Mouse (Mus musculus): ENCODE measurements at regions not wholly inside any gene's neighbourhood (a gene's known extent, or its start where the extent isn't known, plus 50 kb on each side); places are given as distances from the start of the nearest gene placed in this dataset.

DNA sequence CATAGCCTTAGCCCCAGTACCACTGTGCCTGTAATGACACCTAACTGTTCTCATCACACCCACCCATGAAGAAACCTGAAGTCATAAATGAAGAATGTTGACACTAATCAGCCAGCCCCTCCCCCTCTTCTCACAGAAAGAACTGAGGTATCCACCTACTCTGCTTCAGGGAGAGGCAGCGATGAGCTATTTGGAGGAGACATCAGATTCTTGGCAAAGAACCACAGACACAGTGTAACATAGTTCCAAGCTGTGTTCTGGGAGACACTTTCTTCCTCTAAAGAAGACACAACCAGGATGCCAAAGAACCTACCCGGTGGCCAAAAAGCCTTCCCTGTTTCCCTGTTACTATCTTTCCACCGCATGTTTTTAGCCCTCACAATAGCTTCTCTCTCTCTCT is 307.8 kb upstream of the Jarid2 start:
- Histone ChIP-seq H3K4me2 (ENCODE audit: low read length) (no peak overlapping the region), H3K4me3 (replicated peaks; ENCODE audit: low read depth, low read length) (no peak overlapping the region), H3K36me3 (ENCODE audit: insufficient read depth, low read length) (no peaks in the 10 kb centered on the region), H3K9ac (ENCODE audit: low read depth, low read length) (no peak overlapping the region), H3K4me1 (replicated peaks; ENCODE audit: insufficient read depth, low read length) (peaks cover 31% of the 10 kb centered on the region), H3K27me3 (ENCODE audit: insufficient read depth, low read length) (no peaks in the 10 kb centered on the region), H3K27ac (no peak overlapping the region), H3K9me3 (replicated peaks; ENCODE audit: low read length) (no peaks in the 10 kb centered on the region)
- 75% methylated on average over 3 of the region's 3 CpGs for WGBS
- TF ChIP-seq CTCF (IDR thresholded peaks at IDR 0.05; ENCODE audit: low read depth), result no peak
- DNase-seq (ENCODE audit: low spot score) (no peak), ATAC-seq (replicated peaks; ENCODE audit: low FRiP score, low read depth) (no peak)

DNA sequence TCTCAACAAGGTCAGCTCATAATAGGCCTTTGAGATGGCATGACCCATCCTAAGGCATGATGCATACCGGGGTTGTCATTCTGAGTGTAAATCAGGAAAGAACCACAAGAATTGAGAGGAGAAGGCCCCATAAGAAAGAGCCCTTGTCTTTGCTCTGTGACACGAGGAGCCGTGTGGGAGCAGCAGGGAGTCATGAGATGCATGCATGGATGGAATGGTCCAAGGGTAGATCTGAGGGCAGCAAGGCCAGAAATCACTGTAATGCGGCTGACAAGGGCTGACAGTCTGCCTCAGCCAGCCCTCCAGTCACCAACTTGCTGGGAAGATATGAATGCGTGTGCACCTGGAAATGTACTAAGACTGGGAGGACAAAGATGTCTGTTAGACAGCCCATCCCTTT is 307.4 kb upstream of the Jarid2 start:
- ATAC-seq (replicated peaks; ENCODE audit: low FRiP score, low read depth) (no peak), DNase-seq (ENCODE audit: low spot score) (peak; percentile 63)
- TF ChIP-seq CTCF (IDR thresholded peaks at IDR 0.05; ENCODE audit: low read depth), result no peak
- no peak overlapping the region for H3K9ac ChIP-seq (ENCODE audit: low read depth, low read length)
- no peak overlapping the region for H3K4me3 ChIP-seq (replicated peaks; ENCODE audit: low read depth, low read length)
- no peaks in the 10 kb centered on the region for H3K27me3 ChIP-seq (ENCODE audit: insufficient read depth, low read length)
- no peak overlapping the region for H3K27ac ChIP-seq
- WGBS, result 39% methylated on average over 5 of the region's 5 CpGs
- H3K4me1 ChIP-seq (replicated peaks; ENCODE audit: insufficient read depth, low read length), result peaks cover 29% of the 10 kb centered on the region
- no peaks in the 10 kb centered on the region for H3K9me3 ChIP-seq (replicated peaks; ENCODE audit: low read length)
- H3K4me2 ChIP-seq (ENCODE audit: low read length), result no peak overlapping the region
- H3K36me3 ChIP-seq (ENCODE audit: insufficient read depth, low read length), result no peaks in the 10 kb centered on the region

DNA sequence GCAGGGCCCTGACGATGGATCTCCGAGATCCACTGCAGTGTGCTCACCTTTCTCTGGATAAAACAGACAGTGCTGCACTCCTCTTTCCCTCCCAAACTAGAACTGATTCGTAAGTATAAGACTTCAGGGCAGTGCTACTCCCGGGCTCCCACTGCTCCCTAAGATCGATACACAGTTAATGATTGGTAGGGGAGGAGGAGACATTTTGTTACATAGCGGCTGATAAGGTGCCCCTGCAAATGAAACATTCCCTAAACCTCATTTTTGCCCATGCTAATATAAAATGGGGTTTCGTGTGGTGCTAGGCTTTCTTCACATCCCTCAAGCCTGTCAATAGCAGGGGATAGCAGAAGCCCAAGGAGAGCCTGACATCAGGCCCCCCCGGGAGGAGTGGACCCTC is 298.8 kb upstream of the Jarid2 start:
- no peak for DNase-seq (ENCODE audit: low spot score)
- 84% methylated on average over 8 of the region's 8 CpGs for WGBS
- no peak for TF ChIP-seq CTCF (IDR thresholded peaks at IDR 0.05; ENCODE audit: low read depth)

DNA sequence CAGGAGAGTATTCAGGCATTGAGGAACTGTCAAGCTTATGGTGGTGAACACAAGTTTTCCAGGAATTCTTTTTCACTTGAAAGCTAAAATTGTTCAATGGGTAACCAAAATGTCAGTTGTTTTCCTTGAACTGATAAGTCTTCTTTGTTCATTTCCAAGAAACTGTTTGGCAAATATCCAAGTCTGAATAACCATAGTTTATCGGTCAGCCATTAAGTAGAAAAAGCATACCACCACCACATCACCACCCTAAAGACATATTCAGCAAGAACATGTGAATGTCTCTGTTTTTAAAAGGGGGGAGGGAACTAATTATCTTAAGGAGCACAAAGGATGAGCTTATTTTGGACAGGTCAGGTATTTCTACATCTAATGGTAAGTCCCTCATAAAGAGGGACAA is 291.6 kb upstream of the Jarid2 start:
- DNase-seq (ENCODE audit: low spot score), result no peak
- ATAC-seq (replicated peaks; ENCODE audit: low FRiP score, low read depth), result no peak
- Histone ChIP-seq H3K4me1 (replicated peaks; ENCODE audit: insufficient read depth, low read length) (no peaks in the 10 kb centered on the region), H3K27ac (no peak overlapping the region), H3K4me3 (replicated peaks; ENCODE audit: low read depth, low read length) (no peak overlapping the region), H3K9ac (ENCODE audit: low read depth, low read length) (no peak overlapping the region), H3K9me3 (replicated peaks; ENCODE audit: low read length) (no peaks in the 10 kb centered on the region), H3K36me3 (ENCODE audit: insufficient read depth, low read length) (no peaks in the 10 kb centered on the region), H3K4me2 (ENCODE audit: low read length) (no peak overlapping the region), H3K27me3 (ENCODE audit: insufficient read depth, low read length) (no peaks in the 10 kb centered on the region)
- TF ChIP-seq CTCF (IDR thresholded peaks at IDR 0.05; ENCODE audit: low read depth), result no peak
- 49% methylated on average over 1 of the region's 1 CpGs for WGBS

More for the DNA sequence above, 298.8 kb upstream of the Jarid2 start:
- ATAC-seq (replicated peaks; ENCODE audit: low FRiP score, low read depth), result no peak
- Histone ChIP-seq H3K9me3 (replicated peaks; ENCODE audit: low read length) (no peaks in the 10 kb centered on the region), H3K9ac (ENCODE audit: low read depth, low read length) (no peak overlapping the region), H3K27me3 (ENCODE audit: insufficient read depth, low read length) (no peaks in the 10 kb centered on the region), H3K4me1 (replicated peaks; ENCODE audit: insufficient read depth, low read length) (no peaks in the 10 kb centered on the region), H3K27ac (no peak overlapping the region), H3K36me3 (ENCODE audit: insufficient read depth, low read length) (no peaks in the 10 kb centered on the region), H3K4me2 (ENCODE audit: low read length) (no peak overlapping the region), H3K4me3 (replicated peaks; ENCODE audit: low read depth, low read length) (no peak overlapping the region)

DNA sequence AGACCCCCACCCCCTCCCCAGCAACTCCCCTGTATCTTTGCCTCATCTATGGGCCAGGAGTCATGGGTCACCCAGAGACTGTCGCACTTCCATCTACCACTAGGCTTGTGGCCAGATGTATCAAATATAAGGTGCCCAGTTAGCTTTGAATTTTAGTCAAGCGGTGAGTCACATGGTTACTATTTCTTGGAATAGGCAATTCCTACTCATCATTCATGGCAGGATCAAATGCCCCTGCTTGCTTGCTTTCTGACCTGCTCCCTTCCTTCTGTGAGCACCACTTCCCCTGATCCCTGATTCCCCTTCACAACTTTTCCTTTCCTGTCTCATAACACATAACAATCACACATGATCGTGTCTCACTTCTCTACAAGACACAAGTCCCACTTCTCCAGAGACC is 288.2 kb upstream of the Jarid2 start:
- no peak for ATAC-seq (replicated peaks; ENCODE audit: low FRiP score, low read depth)
- no peak for TF ChIP-seq CTCF (IDR thresholded peaks at IDR 0.05; ENCODE audit: low read depth)
- no peaks in the 10 kb centered on the region for H3K4me1 ChIP-seq (replicated peaks; ENCODE audit: insufficient read depth, low read length)
- 84% methylated on average over 3 of the region's 3 CpGs for WGBS
- H3K9me3 ChIP-seq (replicated peaks; ENCODE audit: low read length), result no peaks in the 10 kb centered on the region
- no peaks in the 10 kb centered on the region for H3K27me3 ChIP-seq (ENCODE audit: insufficient read depth, low read length)
- no peaks in the 10 kb centered on the region for H3K36me3 ChIP-seq (ENCODE audit: insufficient read depth, low read length)
- no peak overlapping the region for H3K27ac ChIP-seq
- DNase-seq (ENCODE audit: low spot score), result no peak
- H3K4me2 ChIP-seq (ENCODE audit: low read length), result no peak overlapping the region
- H3K9ac ChIP-seq (ENCODE audit: low read depth, low read length), result no peak overlapping the region
- no peak overlapping the region for H3K4me3 ChIP-seq (replicated peaks; ENCODE audit: low read depth, low read length)

DNA sequence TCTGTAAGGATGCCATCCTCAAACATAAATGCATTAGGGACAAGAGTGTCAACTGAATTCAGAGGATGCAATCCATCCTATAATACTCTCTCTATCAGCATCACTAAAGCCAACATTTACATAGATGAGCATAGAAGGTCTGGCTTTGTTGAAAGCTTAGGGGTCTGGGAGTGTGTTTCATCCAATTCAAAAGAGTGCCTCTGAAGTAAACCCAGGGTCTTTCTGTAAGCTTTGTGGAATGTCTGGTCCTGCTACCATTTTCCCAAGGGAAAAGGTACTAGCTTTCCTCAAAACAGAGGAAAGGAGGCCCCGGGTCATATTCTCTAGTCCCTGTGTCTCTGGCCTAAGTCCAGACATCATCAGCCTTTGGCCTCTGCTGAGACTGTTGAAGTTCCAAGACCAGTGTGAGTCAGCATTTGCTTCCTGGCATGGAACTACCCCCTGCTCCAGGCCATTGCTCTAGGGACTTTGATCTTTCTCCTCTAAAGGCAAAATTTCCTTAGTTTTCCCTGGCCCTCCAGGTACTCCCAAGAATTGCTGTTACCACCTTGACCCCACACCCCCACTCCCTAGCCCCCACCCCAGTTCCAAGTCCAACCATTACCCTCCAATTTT is 280.0 kb upstream of the Jarid2 start:
- peak; percentile 48 for DNase-seq (ENCODE audit: low spot score)

DNA sequence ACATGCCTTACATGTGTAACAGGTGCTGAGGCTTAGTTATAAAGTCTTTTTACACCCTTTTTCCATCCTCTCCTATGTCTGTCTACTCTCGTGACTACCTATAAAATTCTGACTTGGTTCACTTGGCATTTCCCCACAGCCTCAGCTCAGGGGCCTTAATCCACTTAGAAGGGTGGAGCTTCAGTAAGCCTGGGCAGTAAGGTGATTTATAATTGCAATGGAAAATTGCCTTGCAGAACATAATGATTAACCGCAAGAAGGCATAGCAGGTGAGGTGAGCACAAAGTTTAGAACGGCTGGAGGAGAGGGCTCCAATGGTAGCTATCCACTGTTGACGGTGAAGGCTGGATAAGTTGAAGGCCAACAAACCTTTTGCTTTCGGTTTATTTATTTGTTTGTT is 278.1 kb upstream of the Jarid2 start:
- DNase-seq (ENCODE audit: low spot score) (peak; percentile 51), ATAC-seq (replicated peaks; ENCODE audit: low FRiP score, low read depth) (peak; percentile 59; the same call in 1 of the 2 replicates)
- H3K9ac ChIP-seq (ENCODE audit: low read depth, low read length), result no peak overlapping the region
- 60% methylated on average over 5 of the region's 5 CpGs for whole genome bisulfite sequencing
- no peak overlapping the region for H3K4me3 ChIP-seq (replicated peaks; ENCODE audit: low read depth, low read length)
- peak overlapping the region; percentile 73 for H3K27ac ChIP-seq
- H3K4me1 ChIP-seq (replicated peaks; ENCODE audit: insufficient read depth, low read length), result no peaks in the 10 kb centered on the region
- H3K36me3 ChIP-seq (ENCODE audit: insufficient read depth, low read length), result no peaks in the 10 kb centered on the region
- no peak; the same call in 1 of the 2 replicates for TF ChIP-seq CTCF (IDR thresholded peaks at IDR 0.05; ENCODE audit: low read depth)
- no peak overlapping the region for H3K4me2 ChIP-seq (ENCODE audit: low read length)
- H3K9me3 ChIP-seq (replicated peaks; ENCODE audit: low read length), result no peaks in the 10 kb centered on the region
- no peaks in the 10 kb centered on the region for H3K27me3 ChIP-seq (ENCODE audit: insufficient read depth, low read length)

More for the DNA sequence above, 280.0 kb upstream of the Jarid2 start:
- peak; percentile 85 for ATAC-seq (replicated peaks; ENCODE audit: low FRiP score, low read depth)
- TF ChIP-seq CTCF (IDR thresholded peaks at IDR 0.05; ENCODE audit: low read depth), result no peak
- Histone ChIP-seq H3K9me3 (replicated peaks; ENCODE audit: low read length) (no peaks in the 10 kb centered on the region), H3K27me3 (ENCODE audit: insufficient read depth, low read length) (no peaks in the 10 kb centered on the region), H3K27ac (peak overlapping the region; percentile 56; the same call in 1 of the 2 replicates), H3K9ac (ENCODE audit: low read depth, low read length) (no peak overlapping the region), H3K4me3 (replicated peaks; ENCODE audit: low read depth, low read length) (no peak overlapping the region), H3K4me1 (replicated peaks; ENCODE audit: insufficient read depth, low read length) (no peaks in the 10 kb centered on the region), H3K36me3 (ENCODE audit: insufficient read depth, low read length) (no peaks in the 10 kb centered on the region), H3K4me2 (ENCODE audit: low read length) (no peak overlapping the region)
- WGBS, result 29% methylated on average over 1 of the region's 1 CpGs

Data from kidney, postnatal 0 days (tissue).